Mouse (Mus musculus) limb, embryonic 15.5 days (tissue): ENCODE data around the gene Svs6. TPM values are rescaled to one million over a fixed set of nuclear protein-coding genes. Genes with fewer than 3 reads are reported as not detected.
"Not testable (repeated sequence)": the region's sequence is repeated elsewhere in the genome, so short reads cannot be mapped to it uniquely, and the experiment has no call there.

Experiments
- ATAC-seq: fragments of 200-750 bp; cut with Nextera tagmentation; 2 replicates; pipeline ENCODE4 v1.8.0; 2017; ENCODE audit warnings: low read depth, moderate TSS enrichment; ENCODE audit not compliant: insufficient number of reproducible peaks, low FRiP score, low TSS enrichment
- H3K27ac ChIP-seq: fragments of 300-500 bp; sonication (generic); 2 replicates; pipeline ENCODE4 v1.5.1; 2015; ENCODE audit warnings: moderate library complexity, mild to moderate bottlenecking, inconsistent platforms
- H3K27me3 ChIP-seq: fragments of 300-500 bp; sonication (generic); 2 replicates; pipeline ENCODE4 v1.6.1; 2015; ENCODE audit warnings: inconsistent platforms
- H3K36me3 ChIP-seq: fragments of 300-500 bp; sonication (generic); 2 replicates; pipeline ENCODE4 v1.6.1; 2015; ENCODE audit warnings: inconsistent platforms
- H3K4me1 ChIP-seq: fragments of 300-500 bp; sonication (generic); 2 replicates; pipeline ENCODE4 v1.6.1; 2015; ENCODE audit warnings: inconsistent platforms
- H3K4me2 ChIP-seq: fragments of 300-500 bp; sonication (generic); 2 replicates; pipeline ENCODE4 v1.6.1; 2015; ENCODE audit warnings: mild to moderate bottlenecking, inconsistent platforms
- H3K4me3 ChIP-seq: fragments of 300-500 bp; sonication (generic); 2 replicates; pipeline ENCODE4 v1.5.1; 2015; ENCODE audit warnings: mild to moderate bottlenecking, inconsistent platforms
- H3K9ac ChIP-seq: fragments of 300-500 bp; sonication (generic); 2 replicates; pipeline ENCODE4 v1.6.1; 2015; ENCODE audit warnings: inconsistent platforms
- H3K9me3 ChIP-seq: fragments of 300-500 bp; sonication (generic); 2 replicates; pipeline ENCODE4 v1.6.1; 2016; ENCODE audit warnings: inconsistent platforms
- WGBS: fragments of 180-500 bp; shearing (Covaris S2); methylation state at CpG from one replicate; pipeline ENCODE4 v1.1.7; 2015; 5-methylcytosine and 5-hydroxymethylcytosine counted together
- polyA plus RNA-seq: library from polyadenylated mRNA; unstranded; fragments of >200 nt; fragmentation: Nextera tagmentation; extraction: Ambion mirVana; gene quantifications from 2 replicates; pipeline ENCODE4 v1.2.1, GENCODE M21; 2015

The Svs6 gene
- polyA plus RNA-seq: not detected in 2 replicates

- not testable (repeated sequence) for H3K9ac ChIP-seq, H3K4me1 ChIP-seq, H3K4me2 ChIP-seq, H3K27ac ChIP-seq, H3K9me3 ChIP-seq, H3K4me3 ChIP-seq, H3K27me3 ChIP-seq, H3K36me3 ChIP-seq, ATAC-seq
- 71% methylated on average over 1 of the region's 1 CpGs for WGBS
Observed at GRCm38 (mm10) chr2:164316451-164316850, at the start of gene Svs6. Gene Svs6 (plus strand): TSS chr2:164316751.

GRCm38 (mm10) chr2:164278359-164278758 lies 38.2 kb upstream of the Svs6 start, which contains the start of gene Svs4:
Gene Svs4 (minus strand): TSS chr2:164278459.
- H3K36me3 ChIP-seq: no peaks in the 10 kb centered on the region
- no peaks in the 10 kb centered on the region for H3K27me3 ChIP-seq
- no peak for ATAC-seq
- no peak within 1 kb of the TSS for H3K4me2 ChIP-seq
- no peaks in the 10 kb centered on the region for H3K4me1 ChIP-seq
- H3K27ac ChIP-seq: no peak within 1 kb of the TSS
- H3K9me3 ChIP-seq: no peaks in the 10 kb centered on the region
- no peak within 1 kb of the TSS for H3K4me3 ChIP-seq
- H3K9ac ChIP-seq: no peak within 1 kb of the TSS
- 92% methylated on average over 4 of the region's 4 CpGs for WGBS

- not testable (repeated sequence) for ATAC-seq, H3K4me2 ChIP-seq, H3K27ac ChIP-seq, H3K4me1 ChIP-seq, H3K9me3 ChIP-seq, H3K9ac ChIP-seq, H3K36me3 ChIP-seq, H3K4me3 ChIP-seq, H3K27me3 ChIP-seq
- 93% methylated on average over 1 of the region's 1 CpGs for WGBS
Observed at GRCm38 (mm10) chr2:164288968-164289367, 27.6 kb upstream of the Svs6 start, which contains the start of gene Svs3a. Gene Svs3a (plus strand): TSS chr2:164289268.

GRCm38 (mm10) chr2:164312599-164312998 lies 4.0 kb upstream of the Svs6 start:
- Histone ChIP-seq H3K4me2 (no peak overlapping the region), H3K9me3 (no peaks in the 10 kb centered on the region), H3K4me1 (no peaks in the 10 kb centered on the region), H3K4me3 (no peak overlapping the region), H3K27me3 (no peaks in the 10 kb centered on the region), H3K36me3 (no peaks in the 10 kb centered on the region), H3K9ac (no peak overlapping the region), H3K27ac (no peak overlapping the region)
- WGBS: 77% methylated on average over 5 of the region's 5 CpGs
- ATAC-seq: no peak

GRCm38 (mm10) chr2:164315460-164315859 lies 1.1 kb upstream of the Svs6 start:
- not testable (repeated sequence) for H3K4me3 ChIP-seq, H3K27ac ChIP-seq, H3K9ac ChIP-seq, H3K27me3 ChIP-seq, H3K4me1 ChIP-seq, H3K9me3 ChIP-seq, H3K36me3 ChIP-seq, H3K4me2 ChIP-seq, ATAC-seq

GRCm38 (mm10) chr2:164320983-164321382 lies 4.4 kb downstream of the Svs6 start:
- ATAC-seq: no peak
- H3K9me3 ChIP-seq: no peaks in the 10 kb centered on the region
- no peaks in the 10 kb centered on the region for H3K36me3 ChIP-seq
- H3K4me2 ChIP-seq: no peak overlapping the region
- no peak overlapping the region for H3K27ac ChIP-seq
- no peaks in the 10 kb centered on the region for H3K27me3 ChIP-seq
- H3K4me1 ChIP-seq: no peaks in the 10 kb centered on the region
- H3K4me3 ChIP-seq: no peak overlapping the region
- no peak overlapping the region for H3K9ac ChIP-seq
- 84% methylated on average over 6 of the region's 6 CpGs for WGBS

GRCm38 (mm10) chr2:164332440-164332839 lies 15.9 kb downstream of the Svs6 start, which contains the start of gene Svs5:
Gene Svs5 (plus strand): TSS chr2:164332740.
- H3K4me3 ChIP-seq, H3K9me3 ChIP-seq, H3K27me3 ChIP-seq, H3K4me2 ChIP-seq, H3K9ac ChIP-seq, H3K36me3 ChIP-seq, H3K4me1 ChIP-seq, ATAC-seq, H3K27ac ChIP-seq: not testable (repeated sequence)
- 66% methylated on average over 3 of the region's 3 CpGs for WGBS

- H3K4me3 ChIP-seq, H3K9me3 ChIP-seq, H3K27ac ChIP-seq, H3K27me3 ChIP-seq, H3K9ac ChIP-seq, H3K36me3 ChIP-seq, H3K4me2 ChIP-seq, ATAC-seq, H3K4me1 ChIP-seq: not testable (repeated sequence)
- 88% methylated on average over 1 of the region's 1 CpGs for WGBS
Observed at GRCm38 (mm10) chr2:164343732-164344131, 27.2 kb downstream of the Svs6 start.

GRCm38 (mm10) chr2:164347697-164348096 lies 31.1 kb downstream of the Svs6 start:
- H3K4me1 ChIP-seq, H3K9me3 ChIP-seq, H3K9ac ChIP-seq, H3K27me3 ChIP-seq, H3K4me2 ChIP-seq, ATAC-seq, H3K36me3 ChIP-seq, H3K27ac ChIP-seq, H3K4me3 ChIP-seq: not testable (repeated sequence)

GRCm38 (mm10) chr2:164348980-164349379 lies 32.4 kb downstream of the Svs6 start:
- Histone ChIP-seq H3K27me3 (0 out of 2 replicates have a peak, but pooled peaks cover 3% of the 10 kb centered on the region), H3K9ac (no peak overlapping the region), H3K4me3 (no peak overlapping the region), H3K9me3 (no peaks in the 10 kb centered on the region), H3K4me2 (no peak overlapping the region), H3K4me1 (no peaks in the 10 kb centered on the region), H3K36me3 (no peaks in the 10 kb centered on the region), H3K27ac (no peak overlapping the region)
- ATAC-seq: no peak
- 86% methylated on average over 3 of the region's 3 CpGs for WGBS

GRCm38 (mm10) chr2:164352697-164353096 lies 36.1 kb downstream of the Svs6 start:
- H3K9ac ChIP-seq: no peak overlapping the region
- H3K4me3 ChIP-seq: no peak overlapping the region
- H3K27me3 ChIP-seq: 0 out of 2 replicates have a peak, but pooled peaks cover 9% of the 10 kb centered on the region
- no peaks in the 10 kb centered on the region for H3K4me1 ChIP-seq
- ATAC-seq: no peak
- no peak overlapping the region for H3K27ac ChIP-seq
- no peak overlapping the region for H3K4me2 ChIP-seq
- 88% methylated on average over 3 of the region's 3 CpGs for WGBS
- H3K9me3 ChIP-seq: no peaks in the 10 kb centered on the region
- H3K36me3 ChIP-seq: no peaks in the 10 kb centered on the region

GRCm38 (mm10) chr2:164353356-164353755 lies 36.8 kb downstream of the Svs6 start:
- no peak for ATAC-seq
- Histone ChIP-seq H3K27ac (no peak overlapping the region), H3K9me3 (no peaks in the 10 kb centered on the region), H3K9ac (no peak overlapping the region), H3K4me2 (no peak overlapping the region), H3K4me1 (no peaks in the 10 kb centered on the region), H3K27me3 (0 out of 2 replicates have a peak, but pooled peaks cover 9% of the 10 kb centered on the region), H3K36me3 (no peaks in the 10 kb centered on the region), H3K4me3 (no peak overlapping the region)
- 82% methylated on average over 11 of the region's 11 CpGs for WGBS
